Mouse (Mus musculus): ENCODE data around the gene Morn2. TPM values are rescaled to one million over a fixed set of nuclear protein-coding genes. Genes with fewer than 3 reads are reported as not detected.

Morn2 gene
- total and polyA plus RNA-seq, 2 experiments from 2014 or later = 17.1 to 54.5 TPM

DNA sequence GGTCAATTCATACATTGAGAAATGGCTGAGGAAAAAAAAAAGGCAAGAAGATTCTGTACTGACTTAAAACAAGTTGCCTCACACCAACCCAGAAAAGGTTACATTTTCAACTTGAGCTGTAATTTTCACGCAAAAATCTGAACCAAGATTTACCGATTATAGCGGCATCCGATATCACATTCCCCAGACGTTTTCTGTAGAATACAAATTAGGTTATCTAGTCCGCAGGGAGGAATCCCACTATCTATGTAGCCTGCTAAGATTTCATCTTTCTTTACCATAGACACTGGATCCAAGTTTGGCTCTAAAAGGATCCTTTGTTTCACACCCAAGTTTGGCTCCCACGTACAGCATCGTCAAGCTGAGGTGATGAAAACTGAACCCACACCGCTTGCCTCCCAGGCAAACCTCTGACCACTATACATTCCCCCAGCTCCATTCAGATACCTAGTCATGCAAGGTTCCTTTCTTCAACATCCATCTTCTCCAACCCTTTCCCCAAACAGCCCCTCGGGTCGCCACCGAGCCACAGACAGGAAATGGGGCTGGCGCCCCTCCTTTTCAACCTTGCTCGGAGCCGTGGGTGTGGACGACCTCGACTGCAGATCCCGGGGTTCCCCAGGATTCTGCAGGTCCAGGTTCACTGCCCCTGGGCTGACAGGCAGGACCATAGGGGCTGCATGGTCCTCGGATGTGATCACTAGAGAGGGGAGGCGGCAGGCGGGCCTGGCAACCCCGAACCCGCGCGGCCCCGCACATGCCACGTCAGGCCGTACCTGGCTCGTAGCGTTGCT is 526 bp upstream of the Morn2 start:
- peak overlapping the region; percentile 87 for H3K4me3 ChIP-seq (ENCODE audit: low read length)
- no peak; the same call in 1 of the 2 replicates for ATAC-seq
- under 1% methylated on average over 30 of the region's 30 CpGs for WGBS
- no peaks in the 10 kb centered on the region for H3K4me1 ChIP-seq (ENCODE audit: insufficient read depth, low read length)
- H3K9ac ChIP-seq (replicated peaks; ENCODE audit: low read length) = peak overlapping the region; percentile 87
- peak overlapping the region; percentile 90 for H3K27ac ChIP-seq
- 0 out of 2 replicates have a peak, but pooled peaks have one; percentile 6 for TF ChIP-seq CTCF (IDR thresholded peaks at IDR 0.05; ENCODE audit: low read depth)
- H3K36me3 ChIP-seq (ENCODE audit: insufficient read depth, low read length) = no peaks in the 10 kb centered on the region
- no peaks in the 10 kb centered on the region for H3K9me3 ChIP-seq (ENCODE audit: low read length)
- DNase-seq (ENCODE audit: low spot score) = peak; percentile 38
- no peaks in the 10 kb centered on the region for H3K27me3 ChIP-seq (ENCODE audit: insufficient read depth, low read length)
- peak overlapping the region; percentile 72 for H3K4me2 ChIP-seq (ENCODE audit: low read depth, low read length)

DNA sequence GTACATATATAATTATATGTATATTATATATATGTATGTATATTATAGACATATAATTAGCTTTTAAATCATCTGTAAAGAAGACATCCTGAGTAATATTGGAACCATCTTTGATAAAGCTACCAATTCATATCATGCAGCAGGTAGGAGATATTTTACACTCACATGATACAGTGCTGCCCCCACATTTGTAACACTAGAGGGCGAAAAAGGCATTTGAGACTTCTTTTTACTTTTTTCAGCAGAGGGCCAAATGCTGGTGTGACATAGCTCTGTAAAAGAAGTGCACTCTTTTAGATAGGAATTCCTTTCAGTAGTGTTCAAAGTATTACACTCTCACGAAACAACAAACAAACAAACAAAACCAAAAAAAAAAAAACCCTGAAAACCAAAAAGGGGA is 1.1 kb downstream of the Morn2 start:
- Histone ChIP-seq H3K27me3 (ENCODE audit: insufficient read depth, low read length) (no peaks in the 10 kb centered on the region), H3K4me1 (ENCODE audit: insufficient read depth, low read length) (no peaks in the 10 kb centered on the region), H3K36me3 (ENCODE audit: insufficient read depth, low read length) (no peaks in the 10 kb centered on the region), H3K9ac (replicated peaks; ENCODE audit: low read length) (no peak overlapping the region), H3K9me3 (ENCODE audit: low read length) (no peaks in the 10 kb centered on the region), H3K4me3 (ENCODE audit: low read length) (no peak overlapping the region), H3K27ac (no peak overlapping the region), H3K4me2 (ENCODE audit: low read depth, low read length) (no peak overlapping the region)
- TF ChIP-seq CTCF (IDR thresholded peaks at IDR 0.05; ENCODE audit: low read depth) = peak; percentile 85
- peak; percentile 28; the same call in 1 of the 2 replicates for ATAC-seq
- peak; percentile 86 for DNase-seq (ENCODE audit: low spot score)
- WGBS = 22% methylated on average over 2 of the region's 2 CpGs

DNA sequence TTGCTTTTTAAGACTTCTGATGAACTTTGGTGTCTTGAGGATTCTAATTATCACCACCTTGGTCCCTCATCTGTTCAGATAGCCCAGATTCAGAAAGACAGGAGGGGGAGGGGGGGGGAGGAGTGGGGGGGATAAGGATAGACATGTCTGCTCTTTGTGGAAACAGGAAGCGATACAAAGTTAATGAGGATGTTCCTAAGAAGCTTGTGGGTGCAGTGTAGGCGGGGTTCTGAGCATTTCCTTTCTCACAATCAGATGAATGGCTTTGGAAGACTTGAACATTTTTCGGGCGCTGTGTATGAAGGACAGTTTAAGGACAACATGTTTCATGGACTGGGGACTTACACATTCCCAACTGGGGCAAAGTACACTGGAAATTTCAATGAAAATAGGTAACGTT is 5.3 kb downstream of the Morn2 start:
- Histone ChIP-seq H3K4me1 (ENCODE audit: insufficient read depth, low read length) (no peaks in the 10 kb centered on the region), H3K27ac (no peak overlapping the region), H3K27me3 (ENCODE audit: insufficient read depth, low read length) (no peaks in the 10 kb centered on the region), H3K36me3 (ENCODE audit: insufficient read depth, low read length) (no peaks in the 10 kb centered on the region), H3K9me3 (ENCODE audit: low read length) (no peaks in the 10 kb centered on the region), H3K4me3 (ENCODE audit: low read length) (no peak overlapping the region), H3K4me2 (ENCODE audit: low read depth, low read length) (no peak overlapping the region), H3K9ac (replicated peaks; ENCODE audit: low read length) (no peak overlapping the region)
- TF ChIP-seq CTCF (IDR thresholded peaks at IDR 0.05; ENCODE audit: low read depth) = no peak
- WGBS = 91% methylated on average over 5 of the region's 5 CpGs
- no peak for ATAC-seq
- DNase-seq (ENCODE audit: low spot score) = no peak

DNA sequence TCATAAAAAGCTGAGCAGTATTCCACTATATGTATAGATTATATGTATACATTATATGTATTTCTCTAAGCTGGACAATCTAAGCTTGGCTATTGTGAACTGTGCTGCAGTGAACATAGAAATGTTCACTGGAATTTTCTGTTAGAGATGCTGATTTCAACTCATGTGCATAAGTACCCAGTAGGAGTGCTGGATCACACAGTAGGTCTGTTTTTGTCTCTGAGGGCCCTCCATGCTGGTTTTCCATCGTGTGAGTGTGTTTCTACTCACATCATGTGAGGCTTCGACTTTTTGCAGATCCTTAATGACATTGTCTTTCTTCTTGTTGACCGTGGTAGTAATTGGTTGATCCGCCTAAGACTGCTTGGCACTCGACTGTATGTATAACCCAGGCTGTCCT is 8.8 kb downstream of the Morn2 start:
- Histone ChIP-seq H3K4me1 (ENCODE audit: insufficient read depth, low read length) (no peaks in the 10 kb centered on the region), H3K36me3 (ENCODE audit: insufficient read depth, low read length) (no peaks in the 10 kb centered on the region), H3K9ac (replicated peaks; ENCODE audit: low read length) (no peak overlapping the region), H3K9me3 (ENCODE audit: low read length) (no peaks in the 10 kb centered on the region), H3K27me3 (ENCODE audit: insufficient read depth, low read length) (no peaks in the 10 kb centered on the region), H3K4me3 (ENCODE audit: low read length) (no peak overlapping the region), H3K4me2 (ENCODE audit: low read depth, low read length) (no peak overlapping the region), H3K27ac (no peak overlapping the region)
- TF ChIP-seq CTCF (IDR thresholded peaks at IDR 0.05; ENCODE audit: low read depth) = no peak
- DNase-seq (ENCODE audit: low spot score) = no peak
- ATAC-seq = no peak
- WGBS = 93% methylated on average over 5 of the region's 5 CpGs

DNA sequence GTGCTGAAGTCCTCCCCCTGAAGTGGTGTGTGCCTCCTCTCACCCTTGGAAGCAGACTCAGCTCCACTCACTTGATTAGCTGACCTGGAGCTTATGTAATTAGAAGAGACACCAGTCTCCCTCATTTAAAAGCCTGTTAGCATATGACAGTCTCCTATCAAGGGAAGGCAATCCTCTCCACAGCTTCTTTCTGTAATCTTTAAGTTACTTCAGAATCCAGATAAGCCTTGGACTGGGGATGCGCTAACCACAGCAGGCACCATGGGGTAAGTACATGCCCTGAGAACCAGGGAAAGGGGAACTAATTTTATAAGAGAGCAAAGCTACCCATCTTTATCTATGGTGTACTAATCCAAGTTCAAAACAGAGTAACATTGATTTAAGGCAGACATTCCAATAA is 17.2 kb downstream of the Morn2 start, which contains the start of gene Arhgef33:
TSS of gene Arhgef33 (plus strand) at position 157 of the 400 bp plus-strand sequence.
- H3K9me3 ChIP-seq (ENCODE audit: low read length) = no peaks in the 10 kb centered on the region
- WGBS = 91% methylated on average over 1 of the region's 1 CpGs

DNA sequence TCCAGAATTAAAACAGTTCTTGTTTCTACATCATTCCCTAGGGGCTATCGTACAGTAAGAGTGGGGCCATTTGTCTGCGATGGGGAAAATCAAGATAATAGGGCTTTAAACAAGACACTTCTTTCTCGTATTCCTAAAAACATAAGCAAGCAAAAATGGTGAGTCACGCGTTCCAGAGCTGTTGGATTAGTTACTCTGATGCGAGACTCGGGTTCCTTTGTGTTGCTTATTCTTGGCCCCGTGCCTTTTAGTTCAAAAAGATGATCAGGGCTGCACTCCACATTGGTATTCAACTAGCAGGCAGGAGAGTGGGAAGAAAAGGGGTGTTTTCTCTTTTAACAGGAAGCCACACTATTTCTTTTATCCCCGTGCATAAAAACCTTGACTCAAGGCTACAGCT is 21.8 kb downstream of the Morn2 start:
- Histone ChIP-seq H3K36me3 (ENCODE audit: insufficient read depth, low read length) (no peaks in the 10 kb centered on the region), H3K9me3 (ENCODE audit: low read length) (no peaks in the 10 kb centered on the region), H3K27me3 (ENCODE audit: insufficient read depth, low read length) (no peaks in the 10 kb centered on the region), H3K9ac (replicated peaks; ENCODE audit: low read length) (no peak overlapping the region), H3K4me3 (ENCODE audit: low read length) (no peak overlapping the region), H3K4me2 (ENCODE audit: low read depth, low read length) (0 out of 2 replicates have a peak overlapping the region, but pooled peaks have one; percentile 7), H3K4me1 (ENCODE audit: insufficient read depth, low read length) (no peaks in the 10 kb centered on the region; the same call in 1 of the 2 replicates), H3K27ac (peak overlapping the region; percentile 49)
- no peak for ATAC-seq
- no peak for TF ChIP-seq CTCF (IDR thresholded peaks at IDR 0.05; ENCODE audit: low read depth)
- DNase-seq (ENCODE audit: low spot score) = peak; percentile 25
- 44% methylated on average over 9 of the region's 9 CpGs for WGBS

More for the DNA sequence above, 17.2 kb downstream of the Morn2 start, which contains the start of gene Arhgef33:
- DNase-seq (ENCODE audit: low spot score) = no peak
- no peak within 1 kb of the TSS for H3K4me3 ChIP-seq (ENCODE audit: low read length)
- no peaks in the 10 kb centered on the region for H3K36me3 ChIP-seq (ENCODE audit: insufficient read depth, low read length)
- no peak within 1 kb of the TSS for H3K4me2 ChIP-seq (ENCODE audit: low read depth, low read length)
- no peak within 1 kb of the TSS for H3K9ac ChIP-seq (replicated peaks; ENCODE audit: low read length)
- no peak for TF ChIP-seq CTCF (IDR thresholded peaks at IDR 0.05; ENCODE audit: low read depth)
- no peaks in the 10 kb centered on the region for H3K27me3 ChIP-seq (ENCODE audit: insufficient read depth, low read length)
- ATAC-seq = no peak
- H3K4me1 ChIP-seq (ENCODE audit: insufficient read depth, low read length) = no peaks in the 10 kb centered on the region; the same call in 1 of the 2 replicates
- 0 out of 2 replicates have a peak within 1 kb of the TSS, but pooled peaks have one; percentile 11 for H3K27ac ChIP-seq

DNA sequence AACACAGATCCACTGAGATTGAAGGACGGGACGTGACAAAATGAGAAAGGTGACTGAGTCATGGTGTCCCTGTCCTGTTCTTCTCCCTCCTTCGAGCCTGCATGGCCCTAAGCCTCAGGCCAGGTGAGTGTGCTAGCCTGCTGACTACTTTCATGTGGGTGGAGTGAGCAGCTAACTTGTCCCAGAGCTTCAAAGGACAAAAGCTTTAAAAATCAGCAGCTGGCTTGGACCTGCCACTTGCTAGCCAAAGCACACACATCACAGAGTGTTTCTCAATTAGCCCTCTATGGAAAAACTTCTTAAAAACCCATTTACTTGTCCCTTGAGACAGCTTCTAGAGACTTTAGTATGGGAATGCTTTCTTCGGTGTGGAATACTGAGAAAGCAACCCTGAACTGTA is 22.4 kb downstream of the Morn2 start:
- no peaks in the 10 kb centered on the region for H3K9me3 ChIP-seq (ENCODE audit: low read length)
- no peak for TF ChIP-seq CTCF (IDR thresholded peaks at IDR 0.05; ENCODE audit: low read depth)
- H3K4me3 ChIP-seq (ENCODE audit: low read length) = no peak overlapping the region
- WGBS = 80% methylated on average over 4 of the region's 4 CpGs
- no peaks in the 10 kb centered on the region for H3K36me3 ChIP-seq (ENCODE audit: insufficient read depth, low read length)
- H3K4me1 ChIP-seq (ENCODE audit: insufficient read depth, low read length) = no peaks in the 10 kb centered on the region; the same call in 1 of the 2 replicates
- H3K9ac ChIP-seq (replicated peaks; ENCODE audit: low read length) = no peak overlapping the region
- H3K27me3 ChIP-seq (ENCODE audit: insufficient read depth, low read length) = no peaks in the 10 kb centered on the region
- H3K4me2 ChIP-seq (ENCODE audit: low read depth, low read length) = no peak overlapping the region
- ATAC-seq (no peak), DNase-seq (ENCODE audit: low spot score) (peak; percentile 15)
- peak overlapping the region; percentile 49 for H3K27ac ChIP-seq

All from hindbrain, postnatal 0 days (tissue).